Mouse (Mus musculus) MEL (cell line): ENCODE results near the gene Erc1.

Experiments
- CTCF ChIP-seq, 3 experiments: IDR thresholded peaks in 2 of 3; conservative IDR thresholded peaks in 1 of 3; 2 replicates each; pipeline ENCODE4 v1.5.1; 2011 to 2012; ENCODE audit warnings: low read length in 3 of 3, low read depth in 2 of 3, mild to moderate bottlenecking in 2 of 3, improper control_type of control experiment in 1 of 3, inconsistent platforms in 1 of 3, mixed read lengths in 1 of 3, moderate library complexity in 1 of 3; ENCODE audit not compliant: control insufficient read depth in 1 of 3, insufficient read depth in 1 of 3, poor library complexity in 1 of 3, severe bottlenecking in 1 of 3
- EP300 ChIP-seq, 2 experiments: IDR thresholded peaks; 2 replicates each; pipeline ENCODE4 v1.6.1; 2011; ENCODE audit warnings: improper control_type of control experiment in 2 of 2, low read length in 2 of 2, low read depth in 1 of 2, mild to moderate bottlenecking in 1 of 2
- GATA1 ChIP-seq: IDR thresholded peaks from 2 replicates; pipeline ENCODE4 v1.6.1; 2011; ENCODE audit warnings: low read depth, low read length, improper control_type of control experiment
- NRF1 ChIP-seq: IDR thresholded peaks from 2 replicates; pipeline ENCODE4 v1.6.1; 2014; ENCODE audit warnings: low read depth, mild to moderate bottlenecking, inconsistent platforms, low read length, improper control_type of control experiment, moderate library complexity; ENCODE audit not compliant: poor library complexity, insufficient read depth, severe bottlenecking
- USF1 ChIP-seq: IDR thresholded peaks from 2 replicates; pipeline ENCODE4 v1.6.1; 2014; ENCODE audit warnings: low read depth, mild to moderate bottlenecking, inconsistent platforms, low read length, improper control_type of control experiment, moderate library complexity

GRCm38 (mm10) chr6:119601379-119601778 is 246.6 kb downstream of the Erc1 start:
- TF ChIP-seq CTCF (IDR thresholded peaks at IDR 0.05 in 2 of 3, conservative IDR thresholded peaks at IDR 0.05 in 1 of 3; ENCODE audit: control insufficient read depth in 1 of 3, insufficient read depth in 1 of 3, low read depth in 2 of 3, low read length in 3 of 3, poor library complexity in 1 of 3, severe bottlenecking in 1 of 3) = no peak
- no peak for TF ChIP-seq EP300 (IDR thresholded peaks at IDR 0.05; ENCODE audit: low read depth in 1 of 2, low read length in 2 of 2)
- TF ChIP-seq USF1 = no peak
- no peak for TF ChIP-seq GATA1
- TF ChIP-seq NRF1 = no peak
